Mouse (Mus musculus): ENCODE results near the gene Yeats2. TPM values are rescaled to one million over a fixed set of nuclear protein-coding genes. Genes with fewer than 3 reads are reported as not detected.

Yeats2 gene
- polyA plus RNA-seq, 1 experiment from 2014 or later: 14.7 TPM

DNA sequence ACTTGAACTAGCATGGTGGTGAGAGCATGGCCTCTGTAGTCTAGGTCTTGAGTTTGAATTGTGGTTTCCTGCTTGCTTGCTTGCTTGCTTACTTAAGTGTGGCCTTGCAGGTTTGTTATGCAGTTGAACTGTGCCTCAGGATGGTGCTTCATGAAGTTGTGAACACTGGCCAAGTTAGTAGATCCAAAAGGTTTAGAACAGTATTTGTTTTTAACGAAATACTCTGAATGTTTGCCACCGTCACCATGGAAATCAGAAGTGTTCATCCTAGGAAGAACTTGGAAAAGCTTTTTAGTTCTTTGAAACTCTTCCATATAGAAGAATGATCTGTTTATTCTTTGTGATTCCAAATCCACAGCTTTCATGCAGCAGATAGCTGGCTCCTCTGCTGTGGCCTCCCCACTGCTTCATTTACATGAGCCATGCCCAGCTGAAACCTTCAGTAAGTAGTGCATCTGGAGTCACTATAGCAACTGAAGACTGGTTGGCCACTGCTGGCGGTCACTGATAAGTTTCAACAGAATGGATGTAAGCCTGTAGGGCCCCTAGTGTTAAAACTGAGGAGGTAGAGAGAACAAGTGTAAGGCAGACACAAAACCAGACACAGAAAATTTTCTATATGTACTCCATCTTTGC is 28.7 kb downstream of the Yeats2 start:
- ATAC-seq (replicated peaks; ENCODE audit: extremely low read depth, insufficient read depth, low FRiP score): peak; percentile 63; the same call in 1 of the 2 replicates
- 55% methylated on average over 3 of the region's 3 CpGs for WGBS

DNA sequence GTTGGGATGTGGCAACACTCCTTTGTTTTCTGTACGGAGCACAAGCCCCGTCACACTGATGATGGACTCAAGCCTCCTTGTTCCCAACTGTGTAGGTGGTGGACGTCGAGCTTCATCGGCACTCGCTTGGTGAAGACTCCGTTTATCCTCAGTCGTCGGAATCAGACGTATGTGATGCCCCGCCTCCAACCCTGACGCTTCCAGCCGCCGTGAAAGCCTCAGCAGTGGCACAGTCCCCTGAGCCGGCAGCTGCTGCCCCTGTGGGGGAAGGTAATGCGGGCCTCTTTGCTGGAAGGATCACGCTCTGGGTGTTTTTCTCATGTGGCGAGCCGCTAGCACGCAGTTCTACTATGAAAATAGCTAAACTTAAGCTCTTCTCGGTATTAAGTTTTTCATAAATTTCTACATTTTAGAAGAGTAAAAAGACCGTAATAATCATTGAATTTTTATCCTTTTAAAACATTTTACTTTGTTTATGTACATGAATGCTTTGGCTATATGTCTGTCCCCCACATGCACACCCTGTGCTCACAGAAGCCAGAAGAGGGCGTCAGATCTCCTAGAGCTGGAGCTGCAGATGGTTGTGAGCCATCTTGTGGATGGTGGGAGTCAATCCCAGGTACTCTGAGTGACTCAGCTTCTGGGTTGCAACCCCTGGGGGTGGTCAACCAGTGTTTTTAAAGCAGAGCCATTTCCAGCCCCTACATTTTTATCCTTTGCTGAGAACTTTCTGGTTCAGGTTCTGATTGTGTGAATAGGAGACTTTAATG is 38.7 kb downstream of the Yeats2 start:
- peaks cover 43% of the 10 kb centered on the region for H3K36me3 ChIP-seq (ENCODE audit: control insufficient read depth, insufficient read depth)
- H3K9me3 ChIP-seq (replicated peaks; ENCODE audit: control insufficient read depth, low read length): no peaks in the 10 kb centered on the region
- no peaks in the 10 kb centered on the region for H3K4me1 ChIP-seq (ENCODE audit: control insufficient read depth, insufficient read depth, low read length)
- no peak overlapping the region for H3K27ac ChIP-seq (ENCODE audit: low read length)
- no peak for ATAC-seq (replicated peaks; ENCODE audit: extremely low read depth, insufficient read depth, low FRiP score)
- H3K27me3 ChIP-seq (ENCODE audit: control insufficient read depth, insufficient read depth, low read length): no peaks in the 10 kb centered on the region
- 84% methylated on average over 23 of the region's 23 CpGs for WGBS
- H3K4me2 ChIP-seq (ENCODE audit: low read depth, low read length): no peak overlapping the region
- H3K9ac ChIP-seq (ENCODE audit: low read length): no peak overlapping the region
- no peak overlapping the region for H3K4me3 ChIP-seq (ENCODE audit: low read length)

More for the DNA sequence above, 28.7 kb downstream of the Yeats2 start:
- Histone ChIP-seq H3K27me3 (ENCODE audit: control insufficient read depth, insufficient read depth, low read length) (no peaks in the 10 kb centered on the region), H3K9me3 (replicated peaks; ENCODE audit: control insufficient read depth, low read length) (0 out of 2 replicates have a peak, but pooled peaks cover 2% of the 10 kb centered on the region), H3K9ac (ENCODE audit: low read length) (no peak overlapping the region), H3K36me3 (ENCODE audit: control insufficient read depth, insufficient read depth) (peaks cover 56% of the 10 kb centered on the region), H3K4me3 (ENCODE audit: low read length) (no peak overlapping the region), H3K4me2 (ENCODE audit: low read depth, low read length) (no peak overlapping the region), H3K4me1 (ENCODE audit: control insufficient read depth, insufficient read depth, low read length) (peaks cover 5% of the 10 kb centered on the region; the same call in 1 of the 2 replicates), H3K27ac (ENCODE audit: low read length) (no peak overlapping the region)

DNA sequence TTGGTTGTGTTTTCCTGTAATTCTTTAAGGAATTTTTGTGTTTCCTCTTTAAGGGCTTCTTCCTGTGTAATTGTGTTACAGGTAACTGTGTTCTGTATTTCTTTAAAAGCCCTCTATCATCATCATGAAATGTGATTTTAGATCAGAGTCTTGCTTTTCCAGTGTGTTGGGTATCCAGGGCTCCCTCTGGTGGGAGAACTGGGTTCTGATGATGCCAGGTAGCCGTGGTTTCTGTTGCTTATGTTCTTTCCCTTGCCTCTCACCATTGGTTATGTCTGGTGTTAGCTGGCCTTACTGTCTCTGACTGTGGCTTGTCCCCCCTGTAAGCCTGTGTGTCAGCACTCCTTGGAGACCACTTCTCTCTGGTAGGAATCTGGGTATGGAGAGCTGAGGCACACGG is 44.5 kb downstream of the Yeats2 start:
- H3K9ac ChIP-seq (ENCODE audit: low read length): no peak overlapping the region
- no peaks in the 10 kb centered on the region for H3K27me3 ChIP-seq (ENCODE audit: control insufficient read depth, insufficient read depth, low read length)
- ATAC-seq (replicated peaks; ENCODE audit: extremely low read depth, insufficient read depth, low FRiP score): no peak
- no peak overlapping the region for H3K4me3 ChIP-seq (ENCODE audit: low read length)
- H3K4me1 ChIP-seq (ENCODE audit: control insufficient read depth, insufficient read depth, low read length): no peaks in the 10 kb centered on the region
- H3K4me2 ChIP-seq (ENCODE audit: low read depth, low read length): no peak overlapping the region
- peaks cover 35% of the 10 kb centered on the region for H3K36me3 ChIP-seq (ENCODE audit: control insufficient read depth, insufficient read depth)
- H3K9me3 ChIP-seq (replicated peaks; ENCODE audit: control insufficient read depth, low read length): no peaks in the 10 kb centered on the region
- no peak overlapping the region for H3K27ac ChIP-seq (ENCODE audit: low read length)
- WGBS: 61% methylated on average over 2 of the region's 2 CpGs

DNA sequence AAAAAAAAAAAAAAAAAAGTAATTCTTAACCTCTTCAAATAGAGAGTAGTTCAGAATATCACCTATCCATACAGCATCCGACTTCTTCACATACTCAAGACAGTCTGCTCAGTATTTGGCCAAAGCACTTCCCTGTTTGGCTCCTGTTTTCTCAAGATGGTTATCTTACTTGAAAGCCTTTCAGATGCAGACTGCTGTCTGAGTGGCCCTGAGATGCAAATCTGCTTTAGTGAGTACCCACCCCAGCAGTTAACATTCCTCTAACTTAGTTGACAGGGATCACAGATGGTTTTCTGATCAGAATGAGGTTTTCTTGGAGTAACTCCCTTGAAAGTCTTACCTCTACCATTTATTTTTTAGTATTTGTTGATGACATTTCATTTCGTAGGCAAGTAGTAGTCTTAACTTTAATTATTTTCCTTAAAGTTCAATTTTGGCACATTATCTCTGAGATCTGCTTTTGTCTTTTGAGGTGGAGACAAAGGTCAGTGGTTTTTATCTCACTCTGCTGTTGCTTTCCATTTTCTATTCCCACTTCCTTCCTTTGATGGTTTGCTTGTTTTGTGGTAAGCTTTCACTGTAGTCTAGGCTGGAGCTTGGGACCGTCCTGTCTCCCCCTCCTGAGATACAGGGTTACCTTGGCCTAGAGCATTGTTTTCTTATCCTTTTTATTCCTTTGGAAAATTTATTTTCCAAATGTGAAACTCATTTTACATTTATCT is 50.5 kb downstream of the Yeats2 start:
- Histone ChIP-seq H3K4me1 (ENCODE audit: control insufficient read depth, insufficient read depth, low read length) (no peaks in the 10 kb centered on the region), H3K27ac (ENCODE audit: low read length) (no peak overlapping the region), H3K9me3 (replicated peaks; ENCODE audit: control insufficient read depth, low read length) (no peaks in the 10 kb centered on the region), H3K4me3 (ENCODE audit: low read length) (no peak overlapping the region), H3K9ac (ENCODE audit: low read length) (no peak overlapping the region), H3K4me2 (ENCODE audit: low read depth, low read length) (no peak overlapping the region), H3K36me3 (ENCODE audit: control insufficient read depth, insufficient read depth) (peaks cover 54% of the 10 kb centered on the region), H3K27me3 (ENCODE audit: control insufficient read depth, insufficient read depth, low read length) (no peaks in the 10 kb centered on the region)
- ATAC-seq (replicated peaks; ENCODE audit: extremely low read depth, insufficient read depth, low FRiP score): no peak
- WGBS: 69% methylated on average over 3 of the region's 3 CpGs

DNA sequence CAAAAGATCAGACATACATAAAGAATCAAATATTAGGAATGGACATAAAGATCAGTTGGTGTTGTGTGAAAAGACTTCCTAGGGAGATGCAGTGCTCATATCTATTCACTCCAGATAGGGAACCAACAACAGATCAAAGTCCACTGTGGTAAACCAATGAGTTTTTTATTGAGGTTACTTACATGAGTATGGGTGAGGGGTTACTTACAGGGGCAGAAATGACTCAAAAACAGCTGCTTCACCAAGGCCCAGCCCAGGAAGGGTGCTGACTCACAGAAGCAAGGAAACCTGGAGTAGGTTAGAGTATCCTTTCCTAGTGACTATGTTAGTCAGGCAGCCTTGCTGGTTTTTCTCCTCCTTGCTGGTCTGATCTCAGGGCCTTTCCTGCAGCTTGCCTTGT is 51.2 kb downstream of the Yeats2 start:
- no peak for ATAC-seq (replicated peaks; ENCODE audit: extremely low read depth, insufficient read depth, low FRiP score)
- H3K36me3 ChIP-seq (ENCODE audit: control insufficient read depth, insufficient read depth): peaks cover 53% of the 10 kb centered on the region
- H3K4me1 ChIP-seq (ENCODE audit: control insufficient read depth, insufficient read depth, low read length): no peaks in the 10 kb centered on the region
- H3K4me3 ChIP-seq (ENCODE audit: low read length): no peak overlapping the region
- no peaks in the 10 kb centered on the region for H3K9me3 ChIP-seq (replicated peaks; ENCODE audit: control insufficient read depth, low read length)
- no peaks in the 10 kb centered on the region for H3K27me3 ChIP-seq (ENCODE audit: control insufficient read depth, insufficient read depth, low read length)
- H3K27ac ChIP-seq (ENCODE audit: low read length): no peak overlapping the region
- H3K9ac ChIP-seq (ENCODE audit: low read length): no peak overlapping the region
- no peak overlapping the region for H3K4me2 ChIP-seq (ENCODE audit: low read depth, low read length)

DNA sequence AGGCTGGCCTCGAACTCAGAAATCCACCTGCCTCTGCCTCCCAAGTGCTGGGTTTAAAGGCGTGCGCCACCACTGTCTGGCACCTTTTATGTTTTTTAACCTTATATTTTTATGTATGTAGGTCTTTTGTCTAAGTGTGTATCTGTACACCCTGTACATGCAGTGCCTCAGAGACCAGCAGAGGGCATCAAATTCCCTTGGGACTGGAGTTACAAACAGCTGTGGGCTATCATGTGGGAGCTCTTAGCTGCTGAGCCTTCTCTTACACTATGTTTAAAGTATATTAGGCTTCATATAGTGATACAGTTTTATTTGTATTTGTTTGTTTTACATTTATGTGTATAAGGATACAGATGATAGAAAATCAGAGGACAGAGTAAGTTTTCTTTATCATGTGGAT is 54.7 kb downstream of the Yeats2 start:
- Histone ChIP-seq H3K4me1 (ENCODE audit: control insufficient read depth, insufficient read depth, low read length) (no peaks in the 10 kb centered on the region), H3K27ac (ENCODE audit: low read length) (no peak overlapping the region), H3K4me3 (ENCODE audit: low read length) (no peak overlapping the region), H3K27me3 (ENCODE audit: control insufficient read depth, insufficient read depth, low read length) (no peaks in the 10 kb centered on the region), H3K9ac (ENCODE audit: low read length) (no peak overlapping the region), H3K36me3 (ENCODE audit: control insufficient read depth, insufficient read depth) (peaks cover 61% of the 10 kb centered on the region), H3K9me3 (replicated peaks; ENCODE audit: control insufficient read depth, low read length) (no peaks in the 10 kb centered on the region), H3K4me2 (ENCODE audit: low read depth, low read length) (no peak overlapping the region)
- no peak for ATAC-seq (replicated peaks; ENCODE audit: extremely low read depth, insufficient read depth, low FRiP score)
- WGBS: 95% methylated on average over 3 of the region's 3 CpGs

DNA sequence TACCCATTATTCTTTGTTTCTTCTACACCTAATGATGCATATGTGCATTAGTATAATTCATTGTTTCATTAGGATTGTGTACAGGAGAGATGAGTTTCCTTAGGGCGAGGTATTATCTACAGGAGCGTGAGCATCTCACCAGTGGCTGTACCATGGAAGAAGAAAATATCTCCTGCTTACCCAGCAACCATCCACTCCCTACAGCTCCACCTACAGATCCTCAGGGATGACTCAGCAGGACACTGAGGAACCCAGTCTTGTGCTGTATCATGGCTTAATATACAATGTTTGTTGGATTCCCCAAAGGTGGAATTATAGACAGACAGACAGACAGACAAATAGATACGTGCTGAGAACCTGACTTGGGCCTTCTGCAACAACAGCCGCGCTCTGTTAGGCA is 56.1 kb downstream of the Yeats2 start:
- no peak overlapping the region for H3K27ac ChIP-seq (ENCODE audit: low read length)
- peaks cover 6% of the 10 kb centered on the region; the same call in 1 of the 2 replicates for H3K9me3 ChIP-seq (replicated peaks; ENCODE audit: control insufficient read depth, low read length)
- H3K9ac ChIP-seq (ENCODE audit: low read length): no peak overlapping the region
- no peak overlapping the region for H3K4me3 ChIP-seq (ENCODE audit: low read length)
- no peak for ATAC-seq (replicated peaks; ENCODE audit: extremely low read depth, insufficient read depth, low FRiP score)
- H3K4me1 ChIP-seq (ENCODE audit: control insufficient read depth, insufficient read depth, low read length): no peaks in the 10 kb centered on the region
- no peak overlapping the region for H3K4me2 ChIP-seq (ENCODE audit: low read depth, low read length)
- 94% methylated on average over 5 of the region's 5 CpGs for WGBS
- H3K36me3 ChIP-seq (ENCODE audit: control insufficient read depth, insufficient read depth): peaks cover 66% of the 10 kb centered on the region
- no peaks in the 10 kb centered on the region for H3K27me3 ChIP-seq (ENCODE audit: control insufficient read depth, insufficient read depth, low read length)

DNA sequence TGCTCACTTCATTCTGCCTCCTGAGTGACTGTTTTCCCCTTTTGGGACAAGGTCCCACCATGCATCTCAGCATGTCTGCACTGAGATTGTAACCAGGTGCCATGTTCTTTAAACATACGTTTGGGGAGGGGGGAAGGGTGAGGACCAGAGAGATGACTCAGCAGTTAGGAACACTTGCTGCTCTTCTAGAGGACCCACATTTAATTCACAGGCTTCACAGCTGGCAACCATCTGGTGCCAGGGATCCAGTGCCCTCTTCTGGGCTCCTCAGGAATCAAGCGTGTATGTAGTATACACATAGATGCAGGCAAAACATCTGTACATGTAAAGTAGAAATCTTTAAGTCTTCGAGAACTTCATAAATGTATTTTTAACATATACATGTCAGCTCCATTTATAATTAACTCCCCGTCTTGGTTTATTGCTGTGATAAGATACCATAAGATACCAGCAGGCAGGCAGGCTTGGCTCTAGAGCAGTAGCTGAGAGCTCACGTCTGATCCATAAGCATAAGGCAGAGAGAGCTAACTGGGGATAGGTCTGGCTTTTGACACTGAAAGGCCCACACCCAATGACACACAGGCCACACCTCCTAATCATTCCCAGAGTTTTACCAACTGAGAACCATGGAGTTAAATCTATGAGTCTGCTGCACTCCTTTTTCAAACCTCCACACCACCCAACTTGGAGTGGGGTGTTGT is 58.8 kb downstream of the Yeats2 start:
- no peaks in the 10 kb centered on the region for H3K27me3 ChIP-seq (ENCODE audit: control insufficient read depth, insufficient read depth, low read length)
- peaks cover 7% of the 10 kb centered on the region; the same call in 1 of the 2 replicates for H3K9me3 ChIP-seq (replicated peaks; ENCODE audit: control insufficient read depth, low read length)
- no peaks in the 10 kb centered on the region for H3K4me1 ChIP-seq (ENCODE audit: control insufficient read depth, insufficient read depth, low read length)
- no peak overlapping the region for H3K9ac ChIP-seq (ENCODE audit: low read length)
- WGBS: 76% methylated on average over 5 of the region's 5 CpGs
- no peak overlapping the region for H3K27ac ChIP-seq (ENCODE audit: low read length)
- no peak for ATAC-seq (replicated peaks; ENCODE audit: extremely low read depth, insufficient read depth, low FRiP score)
- no peak overlapping the region for H3K4me3 ChIP-seq (ENCODE audit: low read length)
- H3K4me2 ChIP-seq (ENCODE audit: low read depth, low read length): no peak overlapping the region
- peaks cover 63% of the 10 kb centered on the region for H3K36me3 ChIP-seq (ENCODE audit: control insufficient read depth, insufficient read depth)

Measured in heart, embryonic 16.5 days (tissue).